Mouse (Mus musculus) granulocyte monocyte progenitor cell, adult 5-6 weeks (primary cell): Measurements from ENCODE around the gene 6030445D17Rik. TPM values are rescaled to one million over a fixed set of nuclear protein-coding genes. Genes with fewer than 3 reads are reported as not detected.

Experiments used
- ATAC-seq: replicated peaks from 2 replicates; pipeline ENCODE4 v1.8.0; 2016; ENCODE audit warnings: mild to moderate bottlenecking, moderate TSS enrichment, inconsistent platforms; ENCODE audit not compliant: poor library complexity, severe bottlenecking
- total RNA-seq, 2 experiments: library from RNA; stranded (forward) in 1 of 2; stranded (reverse) in 1 of 2; fragments of 200-712, 200-1000 nt in 1 of 2; fragments of >200 nt in 1 of 2; fragmentation: Nextera tagmentation in 1 of 2; gene quantifications; 2 replicates each; pipeline ENCODE4 v1.2.3; 2014 to 2017

Gene 6030445D17Rik
- total RNA-seq (2014; fragmentation: Nextera tagmentation) (not detected in 2 replicates), total RNA-seq (2017) (not detected in 2 replicates)

DNA sequence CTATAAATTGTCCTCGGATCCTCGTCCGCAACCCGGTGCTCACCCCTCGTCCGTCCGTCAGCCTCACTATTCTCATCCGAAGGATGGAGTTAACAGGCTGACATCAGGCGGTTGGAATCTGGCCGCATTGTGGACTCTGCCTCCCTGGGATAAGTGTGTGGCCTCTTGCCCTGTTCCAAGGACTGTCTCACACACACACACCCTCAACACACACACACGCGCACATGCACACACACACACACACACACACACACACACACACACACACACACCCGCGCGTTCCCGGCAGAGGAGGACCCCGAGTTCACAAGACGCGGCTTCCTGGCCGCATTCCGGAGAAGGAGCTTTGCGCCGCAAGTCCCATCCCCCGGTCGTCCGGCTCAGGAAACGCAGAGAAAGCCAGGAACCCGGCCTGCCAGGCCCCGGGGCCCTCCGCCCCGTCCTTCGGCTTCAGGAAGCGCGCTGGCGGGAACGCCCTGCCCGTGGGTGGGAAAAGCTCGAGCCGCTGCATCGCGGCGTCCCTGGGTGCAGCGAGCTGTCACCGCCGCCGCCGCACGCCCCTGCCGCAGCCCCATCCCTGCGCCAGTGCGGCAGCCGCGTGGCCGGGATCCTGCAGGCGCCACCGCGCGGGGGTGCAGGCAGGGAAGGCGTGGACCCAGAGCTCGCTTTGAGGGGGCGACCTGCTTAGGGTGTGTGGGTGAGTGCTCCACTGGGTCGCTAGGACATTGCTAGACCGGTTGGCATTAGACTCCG, at the start of gene 6030445D17Rik:
Gene 6030445D17Rik, plus strand, starts transcription at position 165 of the 753 bp plus-strand sequence.
- ATAC-seq: peak; percentile 73

DNA sequence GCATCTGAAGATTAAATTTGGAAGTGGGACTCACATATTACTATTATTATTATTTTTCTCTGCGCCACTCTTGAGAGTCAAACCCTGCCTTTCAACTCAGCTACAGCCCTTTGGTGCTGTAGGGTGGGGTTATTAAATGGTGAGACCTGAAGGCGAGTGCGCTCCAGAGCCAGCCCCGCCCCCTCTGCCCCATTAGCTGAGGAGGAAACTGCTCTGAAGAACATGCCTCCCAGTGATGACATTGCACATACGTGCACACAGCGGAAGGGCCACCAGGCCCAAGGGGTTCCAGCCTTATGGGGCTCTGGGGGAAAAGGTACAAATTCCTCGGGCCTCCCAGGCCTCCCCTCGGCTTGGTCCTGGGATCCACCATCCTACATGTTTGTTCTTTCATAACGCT, 46.6 kb upstream of the 6030445D17Rik start:
- ATAC-seq: no peak

DNA sequence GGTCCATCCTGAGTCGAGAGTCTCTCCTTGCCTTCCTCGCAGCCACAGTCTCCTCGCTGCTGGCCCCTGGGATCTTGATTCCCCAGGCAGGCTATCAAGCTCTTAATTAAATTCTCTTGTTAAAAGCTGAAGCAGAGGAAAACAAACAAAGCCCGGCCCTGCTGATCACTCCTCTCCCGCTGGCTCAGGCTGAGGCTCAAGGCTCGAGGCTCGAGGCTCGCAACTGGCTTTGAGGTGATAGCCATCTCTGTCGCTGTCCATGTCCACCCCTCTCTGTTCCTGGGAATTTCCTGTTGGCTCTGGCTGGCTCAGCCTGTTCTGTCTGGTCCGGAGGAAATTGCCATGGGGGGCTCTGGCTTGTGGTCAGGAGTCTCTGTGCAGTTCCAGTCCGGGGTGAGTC, 43.1 kb upstream of the 6030445D17Rik start:
- ATAC-seq: no peak

DNA sequence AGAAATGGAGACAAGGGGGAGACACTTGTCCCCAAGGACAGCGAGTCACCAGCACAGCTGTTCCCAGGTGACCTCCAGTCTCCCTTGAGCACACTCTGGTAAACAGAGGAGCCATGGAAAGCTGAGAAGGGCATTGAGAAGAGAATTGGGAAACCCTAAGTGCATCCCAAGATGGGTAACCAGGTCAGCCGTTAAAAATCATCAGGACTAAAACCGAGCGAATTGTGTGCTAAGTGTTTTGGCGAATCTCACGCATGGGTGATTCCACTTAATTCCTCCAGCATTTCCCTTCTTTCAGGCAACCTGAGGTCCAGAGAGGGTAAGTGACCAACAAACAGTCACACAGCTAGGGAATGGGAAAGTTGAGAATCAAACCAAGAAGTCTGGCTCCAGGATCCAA, 42.7 kb upstream of the 6030445D17Rik start:
- no peak for ATAC-seq

DNA sequence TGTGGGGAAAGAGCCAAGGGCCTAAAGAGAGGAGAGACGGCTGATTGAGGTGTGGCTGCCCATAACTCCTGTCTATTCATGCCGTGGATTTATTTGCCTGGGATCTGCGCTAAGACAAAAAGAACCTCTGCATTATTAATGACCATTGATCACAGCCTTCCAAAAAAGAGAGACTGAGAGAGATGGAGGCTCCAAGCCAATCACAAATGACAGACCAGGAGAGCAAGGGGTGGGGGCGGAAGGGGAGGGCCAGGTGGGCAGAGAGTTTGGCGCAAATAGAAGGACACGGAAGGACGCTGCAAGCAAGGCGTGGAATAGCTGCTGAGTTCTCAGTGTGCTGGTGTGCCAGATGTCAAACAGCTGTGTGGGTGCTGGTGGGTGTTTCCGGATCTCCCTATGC, 38.8 kb upstream of the 6030445D17Rik start, which contains the start of gene Htr1d:
Gene Htr1d, plus strand, starts transcription at position 301 of the 400 bp plus-strand sequence.
- no peak for ATAC-seq

DNA sequence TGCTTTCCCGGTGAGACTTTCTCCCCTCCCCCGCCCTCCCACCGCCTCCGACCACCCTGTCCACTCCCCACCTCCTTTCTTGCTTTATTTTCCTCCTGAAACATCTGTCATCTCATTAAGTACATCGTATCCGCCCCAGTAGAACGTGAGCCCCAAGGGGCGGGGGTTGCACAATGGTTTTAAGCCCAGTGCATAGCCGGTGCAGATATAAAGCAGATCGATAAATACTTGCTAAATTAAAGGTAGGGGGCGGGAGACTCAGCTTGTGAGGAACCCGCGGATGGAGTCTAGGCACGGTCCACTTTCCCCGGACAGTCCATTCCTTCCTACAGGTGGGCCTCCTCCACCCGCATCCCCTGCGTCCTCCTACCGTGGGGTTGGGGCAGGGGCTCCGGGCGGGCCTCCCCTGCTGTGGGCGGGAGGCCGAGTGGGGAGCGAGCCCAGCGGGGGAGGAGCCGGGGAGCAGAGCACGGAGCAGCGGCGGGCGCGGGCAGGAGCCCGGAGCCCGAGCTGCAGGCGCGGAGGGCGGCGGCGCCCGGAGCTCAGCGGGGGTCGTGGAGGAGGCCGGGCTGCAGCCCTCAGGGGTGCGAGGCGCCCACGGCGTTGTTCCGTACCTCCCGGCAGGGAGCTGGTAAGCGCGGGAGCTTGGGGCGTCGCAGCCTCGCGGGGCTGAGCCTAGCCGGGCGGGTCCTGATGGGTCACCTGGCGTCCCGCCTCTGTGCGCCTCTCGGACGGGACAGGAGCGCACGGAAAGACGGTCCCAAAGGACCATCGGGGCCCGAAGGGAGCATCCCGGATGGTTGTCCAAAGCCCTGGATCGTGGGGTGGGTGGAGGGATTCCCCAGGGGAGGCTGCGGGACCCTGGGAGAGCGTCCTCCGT, 37.7 kb upstream of the 6030445D17Rik start:
- 0 out of 2 replicates have a peak, but pooled peaks have one; percentile 30 for ATAC-seq

DNA sequence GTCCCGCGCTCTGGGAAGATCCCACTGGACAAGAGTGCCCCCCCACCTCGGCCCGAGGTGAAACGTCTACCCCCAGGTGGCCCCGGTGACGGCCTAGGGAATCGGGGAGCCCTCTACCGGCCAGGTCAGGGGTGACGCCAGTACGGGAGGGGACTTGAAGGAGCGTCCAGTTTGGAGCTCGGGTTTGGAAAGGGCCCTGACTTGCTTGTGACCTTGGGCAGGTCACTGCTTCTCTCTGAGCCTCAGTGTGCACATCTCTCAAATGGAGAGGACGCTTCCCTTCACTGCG, 37.1 kb upstream of the 6030445D17Rik start:
- ATAC-seq: no peak; the same call in 1 of the 2 replicates

DNA sequence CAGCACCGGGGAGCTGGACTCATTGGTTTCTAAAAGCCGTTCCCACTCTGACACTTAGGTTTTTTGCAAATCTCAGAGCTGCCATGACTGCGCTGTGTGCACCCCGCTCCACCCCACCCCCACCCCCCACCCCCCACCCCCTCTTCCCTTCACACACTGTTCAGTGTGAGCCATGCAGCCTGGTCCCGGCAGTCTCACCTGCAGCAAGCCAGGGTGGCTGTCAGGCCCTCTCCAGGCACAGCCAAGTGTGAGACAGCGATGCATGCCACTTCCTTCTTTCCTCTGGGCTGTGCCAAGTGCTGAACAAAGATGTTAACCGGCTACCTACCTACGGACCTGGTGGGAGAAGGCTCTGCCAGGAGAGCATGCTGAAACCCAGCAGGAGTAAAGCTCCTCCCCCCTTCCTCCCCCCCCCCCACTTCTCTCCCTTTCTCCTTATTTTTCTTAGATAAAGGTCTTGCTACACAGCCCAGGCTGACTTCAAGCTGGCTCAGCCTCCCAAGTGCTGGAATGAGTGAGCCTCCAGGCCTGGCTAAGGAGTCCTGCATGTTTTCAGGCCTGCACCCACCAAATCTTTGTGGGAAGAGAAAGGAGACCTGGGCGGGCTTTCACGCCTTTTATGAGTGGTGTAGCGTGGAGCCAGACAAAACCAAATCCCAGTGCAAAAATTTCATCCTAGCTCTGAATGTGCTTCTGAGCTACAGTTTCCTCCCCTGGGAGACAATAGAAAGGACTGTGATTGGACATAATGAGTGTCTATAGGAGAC, 31.3 kb upstream of the 6030445D17Rik start:
- no peak for ATAC-seq

DNA sequence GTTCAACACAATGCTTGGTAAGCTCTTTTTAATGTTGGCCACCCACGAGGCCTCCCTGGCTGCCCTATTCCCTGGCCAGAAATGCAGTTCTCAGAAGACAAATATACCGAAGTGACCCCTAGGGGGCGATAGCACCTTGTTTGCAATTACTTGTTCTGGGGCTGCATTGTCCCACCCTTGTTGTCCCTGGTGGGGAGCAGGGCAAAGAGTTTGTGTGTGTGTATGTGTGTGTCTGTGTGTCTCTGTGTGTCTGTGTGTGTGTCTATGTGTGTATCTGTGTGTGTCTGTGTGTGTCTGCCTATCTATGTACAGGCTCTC, 30.7 kb upstream of the 6030445D17Rik start:
- peak; percentile 58 for ATAC-seq

DNA sequence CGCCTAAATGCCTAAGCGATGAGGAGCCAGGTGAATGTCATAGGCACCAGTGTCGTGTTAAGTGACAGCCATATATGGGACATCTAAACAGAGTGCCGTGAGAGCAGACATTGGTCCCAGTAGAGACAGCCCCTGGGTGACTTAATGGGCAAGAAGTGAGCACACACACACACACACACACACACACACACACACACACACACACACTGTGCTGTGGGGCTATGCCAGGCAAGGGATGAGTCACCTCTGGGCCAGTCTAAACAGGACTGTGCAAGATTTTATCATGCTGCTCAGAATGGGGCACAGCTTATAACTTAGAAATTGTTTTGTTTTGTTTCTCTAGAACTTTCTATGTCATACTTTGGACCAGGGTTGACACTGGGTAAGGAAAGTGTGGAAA, 28.0 kb upstream of the 6030445D17Rik start:
- no peak for ATAC-seq

DNA sequence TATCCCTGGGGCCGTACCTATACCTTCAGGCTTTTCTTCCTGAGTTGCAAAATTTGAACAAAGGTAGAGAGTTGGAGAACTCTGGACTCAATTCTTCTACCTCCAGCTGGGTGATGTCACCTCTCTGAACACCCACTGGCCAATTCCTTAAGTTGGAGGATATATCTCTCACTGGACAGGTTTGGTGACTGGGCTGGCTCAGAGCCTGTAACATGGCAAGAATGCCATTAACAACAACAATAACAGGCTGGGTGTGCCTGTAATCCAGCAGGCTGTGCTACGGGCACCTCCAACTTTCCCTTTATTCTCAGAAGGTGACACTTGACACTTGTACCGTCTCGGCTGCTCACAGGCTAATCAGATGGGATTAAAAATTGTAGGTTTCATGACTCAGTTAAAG, 22.9 kb upstream of the 6030445D17Rik start:
- ATAC-seq: no peak

DNA sequence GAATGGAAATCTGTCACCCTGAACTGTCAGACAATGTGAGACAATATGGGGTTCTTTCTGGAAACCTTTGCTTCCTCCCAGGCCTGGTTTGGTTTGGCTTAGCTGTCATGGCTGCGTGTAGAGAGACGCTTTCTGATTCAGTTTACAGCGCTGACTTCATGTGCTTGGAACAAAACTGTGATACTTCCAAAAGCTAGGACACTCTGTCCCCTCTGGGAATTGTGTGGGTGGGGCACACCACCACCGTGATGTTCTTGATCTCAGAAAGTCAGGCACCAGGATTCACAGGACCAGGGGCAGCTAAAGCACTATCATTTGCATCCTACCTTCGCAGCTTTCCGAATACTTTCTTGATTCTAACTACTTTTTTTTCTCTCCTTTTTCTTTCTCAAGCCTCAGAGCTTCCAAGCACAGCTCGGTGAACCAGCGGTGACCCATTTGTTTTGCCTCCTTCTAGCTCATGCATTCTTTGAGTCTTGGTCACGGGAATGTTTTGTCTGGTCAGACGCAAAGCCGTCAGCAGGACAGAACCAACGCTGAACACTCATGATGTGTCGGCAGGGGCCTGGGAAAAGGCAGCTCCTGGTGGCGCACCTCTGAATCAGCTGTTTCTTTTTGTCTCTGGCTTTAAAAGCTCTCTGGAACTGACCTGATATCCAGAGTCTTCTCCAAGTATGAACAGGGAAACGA, 20.6 kb upstream of the 6030445D17Rik start:
- no peak for ATAC-seq

DNA sequence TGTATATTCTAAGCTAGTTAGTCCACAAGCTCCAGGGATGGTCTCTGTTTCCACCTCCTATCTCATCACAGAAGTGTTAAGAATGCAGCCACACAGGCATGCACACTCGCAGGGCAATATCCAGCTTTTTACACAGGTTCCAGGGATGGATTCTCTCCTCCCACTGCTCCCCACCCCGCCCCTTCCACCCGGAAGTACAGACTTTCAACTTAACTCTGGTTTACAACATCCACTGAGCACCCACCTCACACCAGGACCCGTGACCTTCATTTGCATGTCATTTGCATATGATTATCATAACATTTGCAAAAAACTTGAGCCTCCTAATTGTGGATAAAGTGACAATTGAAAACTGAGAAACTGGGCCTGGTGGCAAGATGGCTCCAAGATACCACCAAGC, 17.5 kb upstream of the 6030445D17Rik start:
- ATAC-seq: no peak

DNA sequence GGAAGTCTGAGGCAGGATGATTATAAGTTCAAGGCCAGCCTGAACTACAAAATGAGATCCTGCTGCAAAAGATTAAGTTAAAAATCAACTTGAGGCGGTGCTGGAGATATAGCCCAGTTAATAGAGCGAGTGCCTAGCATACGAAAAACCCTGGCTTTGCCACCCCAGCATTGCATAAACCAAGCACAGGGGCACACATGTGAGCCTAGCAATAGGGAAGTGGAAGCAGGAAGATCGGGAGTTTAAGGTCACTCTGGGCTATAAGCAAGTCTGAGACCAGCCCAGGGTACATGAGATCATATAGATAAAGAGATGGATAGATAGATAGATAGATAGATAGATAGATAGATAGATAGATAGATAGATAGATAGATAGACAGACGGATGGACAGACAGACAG, 12.3 kb upstream of the 6030445D17Rik start:
- peak; percentile 52; the same call in 1 of the 2 replicates for ATAC-seq

DNA sequence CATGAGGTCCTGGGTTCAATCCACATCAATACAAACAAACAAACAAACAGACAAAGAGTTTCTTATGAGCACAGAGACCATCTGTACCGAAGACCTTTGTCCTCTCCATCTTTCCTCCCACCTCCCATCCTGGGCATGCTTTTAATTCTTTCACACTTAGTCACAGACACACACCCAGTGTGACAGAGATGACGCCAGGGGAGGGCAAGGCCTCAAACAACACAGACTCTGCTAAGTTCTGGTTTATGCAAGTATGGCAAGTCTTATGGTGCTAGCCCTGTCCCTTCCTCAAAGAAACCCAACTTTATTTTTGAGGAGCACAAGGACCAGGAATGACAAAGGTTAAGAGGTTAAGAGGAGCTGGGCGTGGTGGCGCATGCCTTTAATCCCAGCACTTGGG, 11.8 kb upstream of the 6030445D17Rik start:
- ATAC-seq: no peak

DNA sequence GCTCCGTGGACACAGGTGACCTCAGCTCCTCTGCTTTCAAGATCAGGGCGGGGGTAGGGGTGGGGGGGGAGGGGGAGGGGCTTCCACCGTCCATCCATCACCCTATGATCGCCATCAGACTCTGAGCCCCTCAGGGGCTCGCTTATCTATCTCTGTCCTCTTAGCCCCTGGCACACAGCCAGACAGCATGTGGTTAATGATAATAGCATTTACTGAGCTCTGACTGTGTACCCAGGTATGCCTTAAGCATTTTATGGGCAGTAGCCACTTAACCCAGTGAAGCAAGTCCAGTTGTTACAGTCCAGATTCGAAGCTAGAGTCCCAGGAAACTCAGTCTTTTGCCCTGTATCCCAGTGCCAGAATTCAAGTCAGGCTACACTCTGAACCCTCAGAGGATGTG, 10.5 kb upstream of the 6030445D17Rik start:
- ATAC-seq: no peak

DNA sequence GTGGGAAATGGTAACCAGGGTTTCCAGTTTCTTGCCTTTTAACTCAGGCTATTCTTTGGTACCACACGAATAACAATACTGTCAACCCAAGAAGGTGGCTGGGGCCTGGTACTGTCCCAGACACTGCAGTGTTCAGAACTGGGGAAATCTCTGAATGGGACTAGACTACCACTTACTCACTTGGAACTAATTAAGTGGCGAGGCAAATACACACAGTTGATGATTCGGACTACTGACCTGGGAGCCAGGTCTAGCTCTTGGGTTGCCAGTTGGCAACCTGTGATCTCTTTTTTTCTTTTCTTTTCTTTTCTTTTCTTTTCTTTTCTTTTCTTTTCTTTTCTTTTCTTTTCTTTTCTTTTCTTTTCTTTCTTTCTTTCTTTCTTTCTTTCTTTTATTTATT, 9.8 kb upstream of the 6030445D17Rik start:
- ATAC-seq: no peak

DNA sequence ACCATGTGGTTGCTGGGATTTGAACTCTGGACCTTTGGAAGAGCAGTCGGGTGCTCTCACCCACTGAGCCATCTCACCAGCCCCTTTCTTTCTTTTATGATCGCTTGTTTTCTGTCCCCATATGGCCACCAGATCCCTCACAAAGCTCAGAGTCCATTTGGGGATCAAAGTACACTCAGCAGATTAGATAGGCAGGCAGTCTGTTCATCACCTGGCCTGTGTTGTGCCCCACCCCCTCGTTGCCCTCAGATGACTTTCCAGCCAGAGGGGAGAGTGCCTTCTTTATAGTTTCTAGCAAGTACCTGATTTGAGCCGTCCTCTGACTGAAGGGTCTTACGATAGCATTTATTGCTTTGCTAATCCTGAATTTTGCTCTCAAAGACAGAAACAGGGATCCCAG, 9.3 kb upstream of the 6030445D17Rik start:
- no peak for ATAC-seq

DNA sequence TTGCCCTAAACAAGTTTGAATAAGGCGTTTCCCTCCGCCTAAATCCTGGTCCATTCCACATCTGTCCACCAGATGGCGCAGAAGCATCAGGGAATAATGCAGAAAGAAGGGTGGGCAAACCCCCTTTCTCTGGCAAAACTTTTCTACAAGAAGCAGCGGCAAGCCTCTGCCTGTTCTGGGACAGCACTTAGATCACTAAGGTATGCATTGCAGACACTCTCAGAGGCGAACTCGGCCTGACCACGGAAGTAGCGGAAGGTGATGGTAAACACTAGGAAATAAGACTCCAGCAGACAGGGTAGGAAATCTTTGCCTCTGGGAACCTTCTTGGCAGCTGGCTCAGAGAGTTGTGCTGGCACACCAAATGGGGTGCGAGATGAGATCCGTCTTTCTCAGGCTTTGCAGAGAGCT, 7.2 kb upstream of the 6030445D17Rik start:
- peak; percentile 66 for ATAC-seq

DNA sequence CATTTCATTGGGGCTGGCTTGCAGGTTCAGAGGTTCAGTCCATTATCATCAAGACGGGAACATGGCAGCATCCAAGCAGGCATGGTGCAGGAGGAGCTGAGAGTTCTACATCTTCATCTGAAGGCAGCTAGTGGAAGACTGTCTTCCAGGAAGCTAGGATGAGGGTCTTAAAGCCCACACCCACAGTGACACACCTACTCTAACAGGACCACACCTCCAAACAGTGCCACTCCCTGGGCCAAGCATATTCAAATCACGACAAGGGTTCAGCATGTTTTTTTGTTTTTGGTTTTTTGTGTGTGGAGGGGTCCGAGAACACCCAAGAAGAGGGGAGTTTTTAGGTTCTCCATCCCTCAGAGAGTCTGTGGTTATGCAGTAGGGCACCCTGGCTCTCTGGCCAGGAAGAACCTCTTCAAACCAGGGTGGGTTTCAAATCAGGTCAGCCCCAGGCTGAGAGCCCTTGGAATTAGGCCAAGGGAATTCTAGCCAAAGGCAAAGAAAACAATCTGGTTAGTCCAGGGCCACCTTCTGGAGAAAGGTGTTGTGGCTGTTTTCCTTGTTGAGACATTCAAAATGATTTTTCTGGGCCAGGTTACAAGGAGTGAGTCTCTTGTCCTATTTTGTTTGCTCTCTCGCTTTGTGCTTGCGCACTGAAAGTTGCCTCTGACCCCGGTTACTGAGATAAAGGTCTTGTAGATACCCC, 5.4 kb upstream of the 6030445D17Rik start:
- no peak for ATAC-seq
